Mouse (Mus musculus): Measurements from ENCODE around the gene Phlda2.

GRCm38 (mm10) chr7:143475876-143476275, 27.1 kb downstream of the Phlda2 start:
- TF ChIP-seq ZC3H11A (IDR thresholded peaks at IDR 0.05; ENCODE audit: low read depth, low read length) (no peak), EP300 (IDR thresholded peaks at IDR 0.05; ENCODE audit: low read length) (no peak), MAFK (IDR thresholded peaks at IDR 0.05; ENCODE audit: insufficient replicate concordance, low read length) (no peak), SIN3A (IDR thresholded peaks at IDR 0.05; ENCODE audit: low read length) (no peak), ELF1 (IDR thresholded peaks at IDR 0.05; ENCODE audit: low read depth, low read length) (no peak), POLR2A (IDR thresholded peaks at IDR 0.05; ENCODE audit: low read depth, low read length) (no peak), E2F4 (IDR thresholded peaks at IDR 0.05; ENCODE audit: insufficient replicate concordance, low read depth, low read length) (no peak), CTCF (conservative IDR thresholded peaks at IDR 0.05 in 1 of 2, IDR thresholded peaks at IDR 0.05 in 1 of 2; ENCODE audit: low read depth in 2 of 2, low read length in 2 of 2) (no peak), MAX (IDR thresholded peaks at IDR 0.05; ENCODE audit: low read length) (no peak), PAX5 (IDR thresholded peaks at IDR 0.05; ENCODE audit: low read length) (no peak), TBP (conservative IDR thresholded peaks at IDR 0.05; ENCODE audit: low read depth, low read length) (no peak)

Measured in CH12.LX (cell line).